Mouse (Mus musculus) thymus, adult 2 months (tissue): ENCODE data around the gene Nkx1-2.

Source experiments
- CTCF ChIP-seq: fragments of 200-500 bp; IDR thresholded peaks from 2 replicates; pipeline ENCODE4 v1.5.1; 2012; ENCODE audit warnings: mild to moderate bottlenecking, control low read depth, low read length, moderate library complexity, borderline replicate concordance; ENCODE audit not compliant: control insufficient read depth, poor library complexity, insufficient read depth; ENCODE audit errors: extremely low read depth
- POLR2A ChIP-seq: fragments of 200-500 bp; IDR thresholded peaks from 2 replicates; pipeline ENCODE4 v1.6.1; 2012; ENCODE audit warnings: mild to moderate bottlenecking, low read length, control low read depth, moderate library complexity; ENCODE audit not compliant: control insufficient read depth, poor library complexity, insufficient read depth; ENCODE audit errors: extremely low read depth

- TF ChIP-seq CTCF (no peak), POLR2A (no peak)
Observed at GRCm38 (mm10) chr7:132568817-132569216, 30.6 kb downstream of the Nkx1-2 start.
